29 mouse cellular contexts compared by ENCODE assay signal in the genomic region with DNA sequence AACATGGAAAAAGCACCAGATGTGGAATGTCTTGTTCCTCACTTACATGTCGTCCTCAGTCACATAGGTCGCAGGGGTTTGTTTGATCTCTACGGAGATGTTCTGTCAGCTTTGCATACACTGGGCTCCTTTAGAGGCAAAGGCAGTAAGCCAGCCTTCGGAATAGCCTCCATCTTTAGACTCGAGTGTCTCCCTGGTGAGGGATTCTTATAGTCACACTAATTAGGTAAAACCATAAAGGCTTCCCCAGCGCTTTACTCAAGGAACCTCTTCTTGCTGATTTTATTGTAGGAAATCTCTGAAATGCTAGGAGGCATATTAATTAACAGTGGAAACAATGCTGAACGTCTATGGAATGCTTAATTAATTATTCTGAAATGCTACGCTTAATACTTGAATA.
DNase-seq lines count a peak whose midpoint lies in the region; ATAC-seq lines count a peak whose summit lies in the region.
"Had no signal": no experiment of that assay in that cellular context is flagged by ENCODE, and none has a peak within 500 bp of the region (broad histone marks: within the 10 kb centered on the region; RNA-seq: fewer than 3 reads in every experiment).

No protein-coding gene starts in this region.

- H3K27me3 ChIP-seq in hindbrain, embryonic 14.5 days (ENCODE audit: control insufficient read depth, insufficient read depth, low read length), result no peaks in the 10 kb centered on the region
- no peaks in the 10 kb centered on the region for H3K27me3 ChIP-seq in hindbrain, embryonic 12.5 days
- H3K27me3 ChIP-seq in neural tube, embryonic 13.5 days, result no peaks in the 10 kb centered on the region
- H3K27me3 ChIP-seq: CH12.LX; embryonic facial prominence, embryonic 13.5 days; forebrain, embryonic 15.5 days; liver, embryonic 12.5 days had no signal

- no peak overlapping the region for H3K9ac ChIP-seq in hindbrain, embryonic 14.5 days
- H3K9ac ChIP-seq in hindbrain, embryonic 12.5 days, result no peak overlapping the region
- H3K9ac ChIP-seq in neural tube, embryonic 13.5 days, result no peak overlapping the region
- H3K9ac ChIP-seq: embryonic facial prominence, embryonic 13.5 days; forebrain, embryonic 15.5 days; liver, embryonic 12.5 days; liver, postnatal 0 days had no signal

- intact Hi-C loops in left cerebral cortex, postnatal 36 days (cut with DNase I), result no loop called here

- H3K36me3 ChIP-seq in hindbrain, embryonic 14.5 days (replicated peaks; ENCODE audit: control insufficient read depth, insufficient read depth), result no peaks in the 10 kb centered on the region
- H3K36me3 ChIP-seq in hindbrain, embryonic 12.5 days, result peaks cover 4% of the 10 kb centered on the region; the same call in 1 of the 2 replicates
- peaks cover 4% of the 10 kb centered on the region; the same call in 1 of the 2 replicates for H3K36me3 ChIP-seq in neural tube, embryonic 13.5 days
- H3K36me3 ChIP-seq: forebrain, embryonic 15.5 days; liver, embryonic 12.5 days had no signal

- 44% methylated on average over 8 of the region's 8 CpGs for WGBS in hindbrain, embryonic 14.5 days
- WGBS in hindbrain, embryonic 12.5 days, result 69% methylated on average over 8 of the region's 8 CpGs
- 44% methylated on average over 8 of the region's 8 CpGs for WGBS in neural tube, embryonic 13.5 days

- ATAC-seq in hindbrain, embryonic 14.5 days (ENCODE audit: low FRiP score), result peak; percentile 73; the same call in 1 of the 2 replicates
- no peak for ATAC-seq in hindbrain, embryonic 12.5 days (ENCODE audit: low FRiP score)
- peak; percentile 63; the same call in 1 of the 2 replicates for ATAC-seq in neural tube, embryonic 13.5 days (ENCODE audit: low read depth)
- ATAC-seq: liver, embryonic 12.5 days; liver, postnatal 0 days had no signal

- H3K4me3 ChIP-seq in hindbrain, embryonic 14.5 days (replicated peaks; ENCODE audit: low read length), result no peak overlapping the region
- H3K4me3 ChIP-seq in hindbrain, embryonic 12.5 days, result no peak overlapping the region
- no peak overlapping the region for H3K4me3 ChIP-seq in neural tube, embryonic 13.5 days
- H3K4me3 ChIP-seq: embryonic facial prominence, embryonic 13.5 days; forebrain, embryonic 15.5 days; gastrocnemius, adult 2 months; layer of hippocampus, adult 2 months; liver, embryonic 12.5 days had no signal

- DNase-seq in embryo, embryonic 9.5 days (ENCODE audit: extremely low spot score), result peak; percentile 2
- no peak for DNase-seq in embryo, embryonic 10.5 days (ENCODE audit: low spot score)
- peak; percentile 53 for DNase-seq in hindbrain, embryonic 14.5 days (ENCODE audit: low spot score)
- DNase-seq in neural tube, embryonic 10.5 days (ENCODE audit: extremely low spot score, low spot score), result no peak
- no peak for DNase-seq in kidney, adult 8-10 months
- DNase-seq in left cerebral cortex, postnatal 36 days (ENCODE audit: low spot score in 2 of 2), result no peak
- DNase-seq: adrenal gland, adult 8-10 months; cerebellum, adult 11 months; cerebellum, adult 9-10 months; cerebellum, postnatal 36 days; gastrocnemius, adult 2 months; gastrocnemius, postnatal 36 days; heart, adult 18-20 months; heart, postnatal 4 days; kidney, adult 18-20 months; kidney, postnatal 36 days; left cerebral cortex, postnatal 4 days; liver, postnatal 0 days; lung, postnatal 36 days; thymus, adult 2 months; thymus, postnatal 36 days had no signal

- H3K4me1 ChIP-seq in hindbrain, embryonic 14.5 days (replicated peaks; ENCODE audit: control insufficient read depth, insufficient read depth, low read length), result no peaks in the 10 kb centered on the region
- 0 out of 2 replicates have a peak, but pooled peaks cover 2% of the 10 kb centered on the region for H3K4me1 ChIP-seq in hindbrain, embryonic 12.5 days
- 0 out of 2 replicates have a peak, but pooled peaks cover 11% of the 10 kb centered on the region for H3K4me1 ChIP-seq in neural tube, embryonic 13.5 days (replicated peaks)
- H3K4me1 ChIP-seq: liver, embryonic 12.5 days had no signal

- H3K27ac ChIP-seq in hindbrain, embryonic 14.5 days, result peak overlapping the region; percentile 66
- H3K27ac ChIP-seq in hindbrain, embryonic 12.5 days, result no peak overlapping the region
- peak overlapping the region; percentile 59; the same call in 1 of the 2 replicates for H3K27ac ChIP-seq in neural tube, embryonic 13.5 days (replicated peaks)
- H3K27ac ChIP-seq: embryonic facial prominence, embryonic 13.5 days; forebrain, embryonic 15.5 days; gastrocnemius, adult 2 months; layer of hippocampus, adult 2 months; liver, embryonic 12.5 days had no signal

- no peak overlapping the region for H3K4me2 ChIP-seq in hindbrain, embryonic 14.5 days (replicated peaks)
- no peak overlapping the region for H3K4me2 ChIP-seq in hindbrain, embryonic 12.5 days (replicated peaks)
- no peak overlapping the region for H3K4me2 ChIP-seq in neural tube, embryonic 13.5 days
- H3K4me2 ChIP-seq: embryonic facial prominence, embryonic 13.5 days; forebrain, embryonic 15.5 days; heart, embryonic 11.5 days; liver, embryonic 12.5 days had no signal

- no peaks in the 10 kb centered on the region for H3K9me3 ChIP-seq in hindbrain, embryonic 14.5 days (ENCODE audit: control insufficient read depth, low read length)
- no peaks in the 10 kb centered on the region for H3K9me3 ChIP-seq in hindbrain, embryonic 12.5 days (replicated peaks)
- no peaks in the 10 kb centered on the region for H3K9me3 ChIP-seq in neural tube, embryonic 13.5 days
- H3K9me3 ChIP-seq: embryonic facial prominence, embryonic 13.5 days; forebrain, embryonic 15.5 days; liver, embryonic 12.5 days had no signal

Comparison
In these comparisons a context has a peak if more than half of its experiments do, and no peak if none do; other contexts are left out.
1. DNase-seq: peak in embryo, embryonic 9.5 days (single experiment) and hindbrain, embryonic 14.5 days (single experiment); none in embryo, embryonic 10.5 days (single experiment), neural tube, embryonic 10.5 days (single experiment), kidney, adult 8-10 months (0 of 2) and left cerebral cortex, postnatal 36 days (0 of 2).